Mouse (Mus musculus) testis, adult 2 months (tissue): ENCODE measurements around the gene Slc25a24.

Source experiments
- CTCF ChIP-seq: fragments of 200-500 bp; IDR thresholded peaks from 2 replicates; pipeline ENCODE4 v1.5.1; 2012; ENCODE audit warnings: low read depth, mild to moderate bottlenecking, inconsistent platforms, low read length, moderate library complexity; ENCODE audit not compliant: control insufficient read depth, insufficient read depth, insufficient replicate concordance
- POLR2A ChIP-seq: fragments of 200-500 bp; IDR thresholded peaks from 2 replicates; pipeline ENCODE4 v1.6.1; 2012; ENCODE audit warnings: low read depth, mild to moderate bottlenecking, inconsistent platforms, low read length, moderate library complexity; ENCODE audit not compliant: control insufficient read depth

GRCm38 (mm10) chr3:109164644-109165043 is 41.7 kb downstream of the Slc25a24 start:
- TF ChIP-seq POLR2A (no peak), CTCF (no peak)
